In genomic region chr7:28740949-28741348, GRCm38 (mm10) we compare ENCODE assay signal across 8 mouse cellular contexts. TPM values are rescaled to one million over a fixed set of nuclear protein-coding genes. Genes with fewer than 3 reads are reported as not detected.
DNase-seq lines count a peak whose midpoint lies in the region; ATAC-seq and TF ChIP-seq lines count a peak whose summit lies in the region.

No protein-coding gene starts in this region.

- no peak; the same call in 1 of the 2 replicates for TF ChIP-seq CTCF in left cerebral cortex, adult 2 months (IDR thresholded peaks at IDR 0.05)
- 0 out of 2 replicates have a peak, but pooled peaks have one; percentile 25 for TF ChIP-seq CTCF in hindbrain, postnatal 0 days (IDR thresholded peaks at IDR 0.05; ENCODE audit: low read depth)

- peak overlapping the region; percentile 64 for H3K4me3 ChIP-seq in left cerebral cortex, adult 2 months
- H3K4me3 ChIP-seq in brown adipose tissue, adult 24 weeks (ENCODE audit: insufficient read depth, low read depth, low read length): peak overlapping the region; percentile 83
- peak overlapping the region; percentile 71 for H3K4me3 ChIP-seq in hindbrain, postnatal 0 days (ENCODE audit: low read length)
- peak overlapping the region; percentile 63 for H3K4me3 ChIP-seq in neural tube, embryonic 12.5 days

- H3K4me1 ChIP-seq in brown adipose tissue, adult 24 weeks (ENCODE audit: control insufficient read depth, insufficient read depth, insufficient read length, low read length): no peaks in the 10 kb centered on the region
- H3K4me1 ChIP-seq in hindbrain, postnatal 0 days (ENCODE audit: insufficient read depth, low read length): peaks cover 9% of the 10 kb centered on the region; the same call in 1 of the 2 replicates
- H3K4me1 ChIP-seq in neural tube, embryonic 12.5 days: peaks cover 10% of the 10 kb centered on the region

- no peaks in the 10 kb centered on the region for H3K9me3 ChIP-seq in hindbrain, postnatal 0 days (ENCODE audit: low read length)
- no peaks in the 10 kb centered on the region for H3K9me3 ChIP-seq in neural tube, embryonic 12.5 days

- ATAC-seq in hindbrain, postnatal 0 days: no peak
- ATAC-seq in neural tube, embryonic 12.5 days (ENCODE audit: low FRiP score, low read depth): no peak

- no peaks in the 10 kb centered on the region for H3K27me3 ChIP-seq in hindbrain, postnatal 0 days (ENCODE audit: insufficient read depth, low read length)
- H3K27me3 ChIP-seq in neural tube, embryonic 12.5 days (replicated peaks): no peaks in the 10 kb centered on the region

- peak overlapping the region; percentile 69 for H3K4me2 ChIP-seq in hindbrain, postnatal 0 days (ENCODE audit: low read depth, low read length)
- peak overlapping the region; percentile 83 for H3K4me2 ChIP-seq in neural tube, embryonic 12.5 days (replicated peaks)

- WGBS in hindbrain, postnatal 0 days: 41% methylated on average over 9 of the region's 9 CpGs
- 40% methylated on average over 9 of the region's 9 CpGs for WGBS in neural tube, embryonic 12.5 days

- H3K9ac ChIP-seq in hindbrain, postnatal 0 days (replicated peaks; ENCODE audit: low read length): peak overlapping the region; percentile 60
- H3K9ac ChIP-seq in neural tube, embryonic 12.5 days: peak overlapping the region; percentile 80

- peak overlapping the region; percentile 82 for H3K27ac ChIP-seq in left cerebral cortex, adult 2 months
- peak overlapping the region; percentile 69; the same call in 1 of the 2 replicates for H3K27ac ChIP-seq in brown adipose tissue, adult 24 weeks (replicated peaks; ENCODE audit: low read depth, low read length)
- H3K27ac ChIP-seq in hindbrain, postnatal 0 days: peak overlapping the region; percentile 79; the same call in 1 of the 2 replicates
- no peak overlapping the region for H3K27ac ChIP-seq in neural tube, embryonic 12.5 days

- intact Hi-C loops in left cerebral cortex, adult 2 months (cut with DNase I): no loop called here
- intact Hi-C loops in left cerebral cortex, postnatal 10 days (cut with DNase I): no loop called here

- H3K36me3 ChIP-seq in hindbrain, postnatal 0 days (ENCODE audit: insufficient read depth, low read length): 0 out of 2 replicates have a peak, but pooled peaks cover 2% of the 10 kb centered on the region
- H3K36me3 ChIP-seq in neural tube, embryonic 12.5 days: peaks cover 42% of the 10 kb centered on the region

- DNase-seq in left cerebral cortex, adult 2 months (ENCODE audit: extremely low spot score in 1 of 2, low spot score in 2 of 2): no peak
- no peak for DNase-seq in left cerebral cortex, postnatal 10 days (ENCODE audit: extremely low spot score in 1 of 2, low spot score in 2 of 2)
- no peak for DNase-seq in hindbrain, postnatal 0 days (ENCODE audit: low spot score)
- no peak for DNase-seq in spleen, postnatal 10 days (ENCODE audit: low spot score in 2 of 2)
- DNase-seq in frontal cortex, postnatal 25 days (ENCODE audit: low spot score in 2 of 2): no peak
- DNase-seq in ovary, postnatal 10 days (ENCODE audit: low spot score): no peak

RNA-seq across cellular contexts. Expression of gene Mrps12, which starts 0.7 kb away (rescaled TPM):
- total RNA-seq in left cerebral cortex, adult 2 months (2021): 10 to 100 TPM; 58.3 to 69.0 TPM
- total RNA-seq in left cerebral cortex, postnatal 10 days (2021): 10 to 100 TPM; 53.9 to 54.7 TPM
- polyA plus RNA-seq in brown adipose tissue, adult 24 weeks (2012; ENCODE audit: insufficient read depth, insufficient read length, missing spikeins): 64.4 and 106 TPM in 2 replicates
- total RNA-seq in hindbrain, postnatal 0 days (2014; rRNA removed): 66.4 and 90.3 TPM in 2 replicates
- 110 and 111 TPM in 2 replicates for polyA plus RNA-seq in hindbrain, postnatal 0 days (2015; fragmentation: Nextera tagmentation; extraction: Ambion mirVana)
- 123 and 127 TPM in 2 replicates for polyA plus RNA-seq in neural tube, embryonic 12.5 days (2016; fragmentation: Nextera tagmentation; extraction: Ambion mirVana)

RNA-seq across cellular contexts. Expression of gene Sars2, which starts 0.8 kb away (rescaled TPM):
- total RNA-seq in left cerebral cortex, adult 2 months (2021): 10 to 100 TPM; 13.0 to 13.9 TPM
- total RNA-seq in left cerebral cortex, postnatal 10 days (2021): 10 to 100 TPM; 15.6 to 16.0 TPM
- polyA plus RNA-seq in brown adipose tissue, adult 24 weeks (2012; ENCODE audit: insufficient read depth, insufficient read length, missing spikeins): 13.0 and 14.5 TPM in 2 replicates
- total RNA-seq in hindbrain, postnatal 0 days (2014; rRNA removed): 17.3 and 17.9 TPM in 2 replicates
- 18.9 and 20.2 TPM in 2 replicates for polyA plus RNA-seq in hindbrain, postnatal 0 days (2015; fragmentation: Nextera tagmentation; extraction: Ambion mirVana)
- polyA plus RNA-seq in neural tube, embryonic 12.5 days (2016; fragmentation: Nextera tagmentation; extraction: Ambion mirVana): 28.6 and 32.0 TPM in 2 replicates

RNA-seq across cellular contexts. Expression of gene Ccer2, which starts 15.0 kb away (rescaled TPM):
- 1 to 10 TPM; 1.0 to 1.9 TPM for total RNA-seq in left cerebral cortex, adult 2 months (2021)
- 1 to 10 TPM in 1 of 2 experiments, under 1 TPM in 1; 0.45 to 1.4 TPM for total RNA-seq in left cerebral cortex, postnatal 10 days (2021)
- polyA plus RNA-seq in brown adipose tissue, adult 24 weeks (2012; ENCODE audit: insufficient read depth, insufficient read length, missing spikeins): not detected in 2 replicates
- total RNA-seq in hindbrain, postnatal 0 days (2014; rRNA removed): not detected in 2 replicates
- polyA plus RNA-seq in hindbrain, postnatal 0 days (2015; fragmentation: Nextera tagmentation; extraction: Ambion mirVana): 1.4 and 1.9 TPM in 2 replicates
- polyA plus RNA-seq in neural tube, embryonic 12.5 days (2016; fragmentation: Nextera tagmentation; extraction: Ambion mirVana): 9.7 and 10.4 TPM in 2 replicates

RNA-seq across cellular contexts. Expression of gene Fbxo17, which starts 24.3 kb away (rescaled TPM):
- total RNA-seq in left cerebral cortex, adult 2 months (2021): 1 to 10 TPM; 1.9 to 2.2 TPM
- 1 to 10 TPM; 1.5 to 2.5 TPM for total RNA-seq in left cerebral cortex, postnatal 10 days (2021)
- polyA plus RNA-seq in brown adipose tissue, adult 24 weeks (2012; ENCODE audit: insufficient read depth, insufficient read length, missing spikeins): 0.71 and 2.5 TPM in 2 replicates
- total RNA-seq in hindbrain, postnatal 0 days (2014; rRNA removed): 3.7 and 5.0 TPM in 2 replicates
- polyA plus RNA-seq in hindbrain, postnatal 0 days (2015; fragmentation: Nextera tagmentation; extraction: Ambion mirVana): 6.5 and 7.7 TPM in 2 replicates
- polyA plus RNA-seq in neural tube, embryonic 12.5 days (2016; fragmentation: Nextera tagmentation; extraction: Ambion mirVana): 7.6 and 9.3 TPM in 2 replicates

RNA-seq across cellular contexts. Expression of gene Sirt2, which starts 25.6 kb away (rescaled TPM):
- 100 to 1,000 TPM; 119 to 122 TPM for total RNA-seq in left cerebral cortex, adult 2 months (2021)
- total RNA-seq in left cerebral cortex, postnatal 10 days (2021): 100 to 1,000 TPM; 131 to 154 TPM
- 94.8 and 96.2 TPM in 2 replicates for polyA plus RNA-seq in brown adipose tissue, adult 24 weeks (2012; ENCODE audit: insufficient read depth, insufficient read length, missing spikeins)
- 92.6 and 95.5 TPM in 2 replicates for total RNA-seq in hindbrain, postnatal 0 days (2014; rRNA removed)
- 147 and 160 TPM in 2 replicates for polyA plus RNA-seq in hindbrain, postnatal 0 days (2015; fragmentation: Nextera tagmentation; extraction: Ambion mirVana)
- polyA plus RNA-seq in neural tube, embryonic 12.5 days (2016; fragmentation: Nextera tagmentation; extraction: Ambion mirVana): 86.4 and 89.1 TPM in 2 replicates
